ENCODE assay signal across 8 mouse cellular contexts in the genomic region with DNA sequence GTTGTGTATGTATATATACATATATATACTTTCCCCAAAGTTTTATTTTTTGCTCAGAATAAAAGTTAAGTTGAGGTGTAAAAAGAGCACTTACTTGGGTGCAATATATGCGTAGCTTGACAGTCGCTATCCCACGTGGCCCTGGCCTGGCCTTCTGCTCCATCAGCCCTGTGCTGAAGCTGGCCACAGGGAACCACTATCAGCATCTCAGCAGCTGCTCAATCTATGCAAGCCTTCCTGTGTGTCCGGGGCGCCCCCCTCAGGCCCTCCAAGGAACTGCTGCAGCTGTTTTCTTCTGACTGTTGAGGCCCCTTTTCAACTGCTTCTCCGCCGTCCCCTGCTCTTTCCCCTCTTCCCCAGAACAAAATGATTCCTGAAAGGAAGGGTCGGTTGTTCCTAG. TPM values are rescaled to one million over a fixed set of nuclear protein-coding genes. Genes with fewer than 3 reads are reported as not detected.
DNase-seq lines count a peak whose midpoint lies in the region; ATAC-seq and TF ChIP-seq lines count a peak whose summit lies in the region.
"Had no signal": no experiment of that assay in that cellular context is flagged by ENCODE, and none has a peak within 500 bp of the region (broad histone marks: within the 10 kb centered on the region; RNA-seq: fewer than 3 reads in every experiment).

No protein-coding gene starts in this region.

- peak; percentile 97 for TF ChIP-seq CTCF in brain, embryonic 14.5 days (IDR thresholded peaks at IDR 0.05; ENCODE audit: borderline replicate concordance, extremely low read depth, insufficient read depth, insufficient read length)
- TF ChIP-seq CTCF in small intestine, adult 2 months (IDR thresholded peaks at IDR 0.05; ENCODE audit: extremely low read depth, insufficient read length, insufficient replicate concordance, low read depth, low read length), result peak; percentile 93

- no peaks in the 10 kb centered on the region for H3K27me3 ChIP-seq in forebrain, embryonic 12.5 days
- no peaks in the 10 kb centered on the region for H3K27me3 ChIP-seq in hindbrain, embryonic 11.5 days (ENCODE audit: control insufficient read depth, insufficient read depth, low read length)
- H3K27me3 ChIP-seq in midbrain, embryonic 12.5 days, result no peaks in the 10 kb centered on the region
- H3K27me3 ChIP-seq in small intestine, adult 2 months (ENCODE audit: control insufficient read depth, insufficient read depth, low read length), result no peaks in the 10 kb centered on the region

- H3K9ac ChIP-seq in forebrain, embryonic 12.5 days, result no peak overlapping the region
- H3K9ac ChIP-seq in hindbrain, embryonic 11.5 days (ENCODE audit: low read depth, low read length), result no peak overlapping the region
- no peak overlapping the region; the same call in 1 of the 2 replicates for H3K9ac ChIP-seq in midbrain, embryonic 12.5 days (replicated peaks)

- no peak overlapping the region for H3K4me2 ChIP-seq in forebrain, embryonic 12.5 days
- H3K4me2 ChIP-seq in hindbrain, embryonic 11.5 days (replicated peaks; ENCODE audit: low read depth, low read length), result no peak overlapping the region
- no peak overlapping the region for H3K4me2 ChIP-seq in midbrain, embryonic 12.5 days (replicated peaks)

- no peak overlapping the region for H3K4me3 ChIP-seq in forebrain, embryonic 12.5 days (replicated peaks)
- no peak overlapping the region for H3K4me3 ChIP-seq in hindbrain, embryonic 11.5 days (ENCODE audit: low read depth, low read length)
- no peak overlapping the region for H3K4me3 ChIP-seq in midbrain, embryonic 12.5 days
- H3K4me3 ChIP-seq in small intestine, adult 2 months (ENCODE audit: low read depth, low read length), result no peak overlapping the region

- peaks cover 31% of the 10 kb centered on the region for H3K4me1 ChIP-seq in forebrain, embryonic 12.5 days
- peaks cover 9% of the 10 kb centered on the region for H3K4me1 ChIP-seq in hindbrain, embryonic 11.5 days (replicated peaks; ENCODE audit: control insufficient read depth, insufficient read depth, low read length)
- H3K4me1 ChIP-seq in midbrain, embryonic 12.5 days, result peaks cover 27% of the 10 kb centered on the region
- peaks cover 4% of the 10 kb centered on the region for H3K4me1 ChIP-seq in small intestine, adult 2 months (ENCODE audit: control insufficient read depth, insufficient read depth, insufficient read length, low read length)

- H3K27ac ChIP-seq in forebrain, embryonic 12.5 days, result 0 out of 2 replicates have a peak overlapping the region, but pooled peaks have one; percentile 6
- no peak overlapping the region for H3K27ac ChIP-seq in hindbrain, embryonic 11.5 days (ENCODE audit: low read depth, low read length)
- 0 out of 2 replicates have a peak overlapping the region, but pooled peaks have one; percentile 7 for H3K27ac ChIP-seq in midbrain, embryonic 12.5 days (replicated peaks)
- no peak overlapping the region for H3K27ac ChIP-seq in small intestine, adult 2 months (ENCODE audit: insufficient read depth, low read depth, low read length)
- H3K27ac ChIP-seq: macrophage had no signal

- DNase-seq in MN1 (ENCODE audit: low spot score), result peak; percentile 82
- DNase-seq in brain, embryonic 14.5 days (ENCODE audit: low read depth), result peak; percentile 80
- peak; percentile 92 for DNase-seq in hindbrain, embryonic 11.5 days (ENCODE audit: low spot score)
- peak; percentile 83 to 88 for DNase-seq in left cerebral cortex, postnatal 10 days (ENCODE audit: extremely low spot score in 1 of 2, low spot score in 2 of 2)

- TF ChIP-seq POLR2A in brain, embryonic 14.5 days (IDR thresholded peaks at IDR 0.05; ENCODE audit: borderline replicate concordance, extremely low read depth, insufficient read depth, insufficient read length, poor library complexity, severe bottlenecking), result no peak
- TF ChIP-seq POLR2A in small intestine, adult 2 months (IDR thresholded peaks at IDR 0.05; ENCODE audit: low read depth, low read length), result no peak

- H3K9me3 ChIP-seq in forebrain, embryonic 12.5 days, result no peaks in the 10 kb centered on the region
- no peaks in the 10 kb centered on the region for H3K9me3 ChIP-seq in hindbrain, embryonic 11.5 days (ENCODE audit: control insufficient read depth, low read length)
- no peaks in the 10 kb centered on the region for H3K9me3 ChIP-seq in midbrain, embryonic 12.5 days

- intact Hi-C loops in left cerebral cortex, postnatal 10 days (cut with DNase I), result loop anchor here (5.0 kb wide), 1 partner anchor 45 kb away; a partner anchor contains a TSS

- 3% methylated on average over 8 of the region's 8 CpGs for WGBS in forebrain, embryonic 12.5 days
- 11% methylated on average over 8 of the region's 8 CpGs for WGBS in hindbrain, embryonic 11.5 days
- WGBS in midbrain, embryonic 12.5 days, result 5% methylated on average over 8 of the region's 8 CpGs
- WGBS in small intestine, adult 2 months, result 19% methylated on average over 8 of the region's 8 CpGs

- ATAC-seq in forebrain, embryonic 12.5 days (ENCODE audit: low FRiP score), result no peak
- ATAC-seq in hindbrain, embryonic 11.5 days (ENCODE audit: low FRiP score), result no peak
- no peak for ATAC-seq in midbrain, embryonic 12.5 days (ENCODE audit: low FRiP score, low read depth)

- H3K36me3 ChIP-seq in forebrain, embryonic 12.5 days (replicated peaks), result peaks cover 22% of the 10 kb centered on the region
- 0 out of 2 replicates have a peak, but pooled peaks cover 2% of the 10 kb centered on the region for H3K36me3 ChIP-seq in hindbrain, embryonic 11.5 days (ENCODE audit: control insufficient read depth, insufficient read depth, low read length)
- peaks cover 22% of the 10 kb centered on the region for H3K36me3 ChIP-seq in midbrain, embryonic 12.5 days
- peaks cover 16% of the 10 kb centered on the region for H3K36me3 ChIP-seq in small intestine, adult 2 months (ENCODE audit: control insufficient read depth, insufficient read depth, low read length)

RNA-seq across cellular contexts. Expression of a gene that starts 2.9 kb away (rescaled TPM):
- 56.4 and 79.6 TPM in 2 replicates for polyA plus RNA-seq in brain, embryonic 14.5 days (2012; rRNA removed)
- 45.0 and 48.5 TPM in 2 replicates for polyA plus RNA-seq in forebrain, embryonic 12.5 days (2016; fragmentation: Nextera tagmentation; extraction: Ambion mirVana)
- polyA plus RNA-seq in hindbrain, embryonic 11.5 days (2014; fragmentation: Nextera tagmentation; extraction: Ambion mirVana), result 44.0 and 50.8 TPM in 2 replicates
- 10 to 100 TPM; 27.9 to 33.3 TPM for total RNA-seq in left cerebral cortex, postnatal 10 days (2021)
- 48.4 and 49.3 TPM in 2 replicates for polyA plus RNA-seq in midbrain, embryonic 12.5 days (2016; fragmentation: Nextera tagmentation; extraction: Ambion mirVana)
- polyA plus RNA-seq in small intestine, adult 2 months (2012; rRNA removed), result 22.4 and 24.3 TPM in 2 replicates

RNA-seq across cellular contexts. Expression of a gene that starts 3.4 kb away (rescaled TPM):
- polyA plus RNA-seq in brain, embryonic 14.5 days (2012; rRNA removed), result 71.3 and 98.0 TPM in 2 replicates
- polyA plus RNA-seq in forebrain, embryonic 12.5 days (2016; fragmentation: Nextera tagmentation; extraction: Ambion mirVana), result 60.1 and 64.9 TPM in 2 replicates
- 55.0 and 55.9 TPM in 2 replicates for polyA plus RNA-seq in hindbrain, embryonic 11.5 days (2014; fragmentation: Nextera tagmentation; extraction: Ambion mirVana)
- 10 to 100 TPM; 87.8 to 97.6 TPM for total RNA-seq in left cerebral cortex, postnatal 10 days (2021)
- 69.1 and 72.4 TPM in 2 replicates for polyA plus RNA-seq in midbrain, embryonic 12.5 days (2016; fragmentation: Nextera tagmentation; extraction: Ambion mirVana)
- polyA plus RNA-seq in small intestine, adult 2 months (2012; rRNA removed), result 29.9 and 31.4 TPM in 2 replicates

RNA-seq across cellular contexts. Expression of a gene that starts 14.4 kb away (rescaled TPM):
- polyA plus RNA-seq in brain, embryonic 14.5 days (2012; rRNA removed), result 48.8 and 50.3 TPM in 2 replicates
- polyA plus RNA-seq in forebrain, embryonic 12.5 days (2016; fragmentation: Nextera tagmentation; extraction: Ambion mirVana), result 5.6 and 9.7 TPM in 2 replicates
- 10.0 and 10.3 TPM in 2 replicates for polyA plus RNA-seq in hindbrain, embryonic 11.5 days (2014; fragmentation: Nextera tagmentation; extraction: Ambion mirVana)
- 10 to 100 TPM; 54.0 TPM for total RNA-seq in left cerebral cortex, postnatal 10 days (2021)
- 7.1 and 7.9 TPM in 2 replicates for polyA plus RNA-seq in midbrain, embryonic 12.5 days (2016; fragmentation: Nextera tagmentation; extraction: Ambion mirVana)
- 0.25 and 0.33 TPM in 2 replicates for polyA plus RNA-seq in small intestine, adult 2 months (2012; rRNA removed)

RNA-seq across cellular contexts. Expression of a gene that starts 33.1 kb away (rescaled TPM):
- polyA plus RNA-seq in brain, embryonic 14.5 days (2012; rRNA removed), result 18.0 and 25.0 TPM in 2 replicates
- polyA plus RNA-seq in forebrain, embryonic 12.5 days (2016; fragmentation: Nextera tagmentation; extraction: Ambion mirVana), result 1.2 and 1.9 TPM in 2 replicates
- 4.4 and 7.4 TPM in 2 replicates for polyA plus RNA-seq in hindbrain, embryonic 11.5 days (2014; fragmentation: Nextera tagmentation; extraction: Ambion mirVana)
- total RNA-seq in left cerebral cortex, postnatal 10 days (2021), result 10 to 100 TPM; 25.4 to 27.5 TPM
- 12.3 and 13.3 TPM in 2 replicates for polyA plus RNA-seq in midbrain, embryonic 12.5 days (2016; fragmentation: Nextera tagmentation; extraction: Ambion mirVana)
- not detected in 2 replicates for polyA plus RNA-seq in small intestine, adult 2 months (2012; rRNA removed)
- polyA plus RNA-seq: macrophage had no signal

RNA-seq across cellular contexts. Expression of a gene that starts 45.7 kb away (rescaled TPM):
- polyA plus RNA-seq in brain, embryonic 14.5 days (2012; rRNA removed), result 9.3 and 11.5 TPM in 2 replicates
- 13.6 and 17.4 TPM in 2 replicates for polyA plus RNA-seq in forebrain, embryonic 12.5 days (2016; fragmentation: Nextera tagmentation; extraction: Ambion mirVana)
- polyA plus RNA-seq in hindbrain, embryonic 11.5 days (2014; fragmentation: Nextera tagmentation; extraction: Ambion mirVana), result 15.1 and 15.9 TPM in 2 replicates
- 10 to 100 TPM; 22.8 to 24.4 TPM for total RNA-seq in left cerebral cortex, postnatal 10 days (2021)
- 15.1 and 18.0 TPM in 2 replicates for polyA plus RNA-seq in midbrain, embryonic 12.5 days (2016; fragmentation: Nextera tagmentation; extraction: Ambion mirVana)
- polyA plus RNA-seq in small intestine, adult 2 months (2012; rRNA removed), result 2.8 and 12.4 TPM in 2 replicates

Comparison
In these comparisons a context has a peak if more than half of its experiments do, and no peak if none do; other contexts are left out.
1. H3K27ac ChIP-seq: peak in forebrain, embryonic 12.5 days (single experiment) and midbrain, embryonic 12.5 days (single experiment); none in hindbrain, embryonic 11.5 days (single experiment) and small intestine, adult 2 months (single experiment).
2. Peak in every context shown above with its lines, with median percentiles within 50 percentile points of each other: DNase-seq.